Mouse (Mus musculus): ENCODE results near the gene Cyfip2.

Cyfip2 gene

GRCm38 (mm10) chr11:46308271-46308974 is 4.2 kb downstream of the Cyfip2 start:
- no peak for DNase-seq (ENCODE audit: low spot score)

DNA sequence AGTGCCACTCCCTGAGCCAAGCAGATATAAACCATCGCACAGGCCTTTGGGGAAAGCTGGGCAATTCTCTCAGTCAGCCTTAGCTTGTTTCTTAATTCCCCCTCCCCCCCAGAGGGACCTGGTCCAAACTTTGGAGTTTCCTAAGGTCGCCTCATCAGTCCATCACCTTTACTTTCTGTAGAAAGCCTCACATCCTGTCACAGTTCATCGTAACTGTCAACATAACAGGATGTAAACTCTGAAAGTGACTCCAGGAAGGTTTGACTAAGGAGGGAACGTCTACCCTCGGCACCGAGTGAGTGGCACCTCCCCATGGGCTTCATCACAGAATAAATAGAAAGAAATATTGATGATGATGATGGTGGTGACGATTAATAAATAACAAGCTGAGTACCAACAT is 4.9 kb downstream of the Cyfip2 start:
- no peak for DNase-seq (ENCODE audit: low spot score)

GRCm38 (mm10) chr11:46306776-46307175 is 5.9 kb downstream of the Cyfip2 start:
- no peak for DNase-seq (ENCODE audit: low spot score)

DNA sequence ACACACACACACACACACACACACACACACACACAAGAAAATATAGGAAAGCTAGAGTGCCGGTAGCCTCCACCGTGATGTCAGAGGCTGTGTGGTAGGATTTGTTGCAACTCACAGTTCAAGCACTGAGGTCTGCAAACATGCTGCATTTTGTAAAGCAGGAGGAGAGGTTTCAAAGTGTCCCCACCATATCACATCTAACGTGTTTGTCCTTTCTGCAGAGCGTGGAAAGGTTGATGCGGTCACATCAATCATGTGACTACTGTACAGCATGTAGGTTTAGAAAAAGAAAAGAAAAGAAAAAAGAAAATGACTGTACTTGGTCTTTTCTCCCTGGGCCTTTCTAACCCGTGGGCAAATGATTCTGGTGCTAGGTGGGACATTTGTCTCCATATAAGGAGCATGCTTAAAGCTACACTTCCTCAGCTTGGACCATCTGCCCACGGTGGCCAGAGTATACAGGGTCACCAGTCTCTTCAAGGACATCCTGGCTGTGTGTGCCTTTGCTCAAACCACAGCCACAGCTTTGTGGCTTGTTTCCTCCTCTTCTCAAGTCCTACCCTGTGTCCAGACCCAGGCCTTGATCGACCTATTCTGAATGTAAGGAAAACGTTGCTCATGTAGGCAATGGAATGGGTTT is 6.7 kb downstream of the Cyfip2 start:
- DNase-seq (ENCODE audit: low spot score) = no peak

DNA sequence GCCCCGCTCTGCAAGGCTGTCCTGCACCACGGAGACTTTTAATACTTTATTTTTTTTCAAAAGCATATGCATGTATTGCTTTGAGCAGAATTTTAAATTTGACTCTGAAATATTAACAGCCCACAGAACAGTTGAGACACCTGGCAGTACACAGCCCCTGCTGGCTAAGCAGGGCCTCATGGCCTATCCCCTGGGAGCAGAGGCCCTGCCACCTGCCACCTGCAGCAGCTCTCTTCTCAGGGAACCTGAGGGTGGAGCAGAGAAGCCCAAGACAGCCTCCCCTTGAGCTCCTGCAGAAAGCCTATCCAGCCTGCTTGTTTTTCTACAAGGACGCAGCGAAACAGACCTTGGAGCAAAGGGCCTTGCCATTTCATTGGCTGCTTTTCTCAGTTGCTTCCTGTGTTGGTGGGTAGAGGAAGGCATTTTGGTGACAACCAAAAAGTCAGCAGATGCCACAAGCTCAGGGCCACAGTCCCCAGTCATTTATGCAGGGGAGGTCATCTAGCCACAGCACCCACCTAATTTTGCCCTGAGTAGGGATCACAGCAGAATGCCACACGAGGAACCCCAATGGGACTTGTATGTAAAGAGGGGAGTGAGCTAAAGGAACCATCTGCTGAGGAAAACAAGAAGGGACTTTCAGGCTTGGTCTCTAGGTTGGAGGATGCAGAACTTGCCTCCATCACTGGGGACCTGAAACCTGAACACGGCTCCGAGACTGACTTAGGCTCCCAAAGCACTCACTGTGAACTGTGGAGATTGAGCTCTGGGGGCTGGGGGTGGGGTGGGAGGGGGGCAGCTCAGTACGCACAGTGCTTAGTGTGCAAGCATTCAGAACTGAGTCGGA is 7.6 kb downstream of the Cyfip2 start:
- DNase-seq (ENCODE audit: low spot score) = peak; percentile 32

- no peak for DNase-seq (ENCODE audit: low spot score)
Observed at GRCm38 (mm10) chr11:46304093-46304492, 8.6 kb downstream of the Cyfip2 start.

DNA sequence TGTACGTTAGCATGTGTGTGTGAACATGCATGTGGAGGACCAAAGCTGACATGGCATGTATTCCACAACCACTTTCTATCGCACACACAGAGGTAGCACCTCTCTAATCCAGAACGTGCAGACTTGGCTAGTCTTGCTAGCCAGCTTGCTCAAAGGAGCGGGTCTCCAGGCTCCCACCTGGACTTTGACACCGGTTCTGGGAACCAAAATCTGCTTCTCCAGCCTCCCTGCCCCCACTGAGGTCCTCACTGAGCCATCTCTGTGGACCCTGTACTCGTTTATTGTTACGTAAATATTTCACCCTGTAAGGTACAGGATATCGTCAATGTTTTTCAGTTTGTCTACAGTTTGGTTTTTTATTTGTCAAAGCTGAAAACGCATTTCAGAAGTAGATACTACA is 10.2 kb downstream of the Cyfip2 start:
- no peak for DNase-seq (ENCODE audit: low spot score)

DNA sequence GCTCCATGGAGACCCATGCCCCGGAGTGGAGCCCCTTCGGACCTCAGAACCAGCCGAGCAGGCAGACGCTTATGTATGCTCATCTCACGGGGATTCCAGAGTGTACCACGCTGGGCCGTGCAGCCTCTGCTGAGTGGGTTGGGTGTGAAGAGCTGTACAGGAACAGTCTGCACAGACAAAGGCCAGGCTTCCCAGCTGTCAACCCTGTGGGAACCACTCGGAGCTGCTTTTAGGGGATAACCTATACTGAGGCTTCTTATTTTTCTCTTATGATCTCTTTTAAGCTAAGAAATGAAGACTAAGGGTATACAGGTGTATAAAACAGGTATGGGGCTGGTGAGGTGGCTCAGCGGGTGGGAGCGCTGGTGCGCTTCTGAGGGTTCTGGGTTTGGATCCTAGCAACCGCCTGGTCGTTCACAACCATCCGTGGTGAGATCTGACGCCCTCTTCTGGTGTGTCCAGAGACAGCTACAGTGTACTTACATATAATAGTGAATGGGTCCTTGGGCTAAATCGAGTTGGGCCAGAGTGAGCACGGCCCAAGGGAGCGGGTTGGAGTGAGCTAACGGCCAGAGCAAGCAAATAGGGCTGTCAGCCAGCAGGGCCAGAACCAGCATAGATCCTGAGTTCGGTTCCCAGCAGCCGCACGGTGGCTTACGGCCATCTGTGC is 10.9 kb downstream of the Cyfip2 start:
- no peak for DNase-seq (ENCODE audit: low spot score)

GRCm38 (mm10) chr11:46299901-46300300 is 12.8 kb downstream of the Cyfip2 start:
- no peak for DNase-seq (ENCODE audit: low spot score)

DNA sequence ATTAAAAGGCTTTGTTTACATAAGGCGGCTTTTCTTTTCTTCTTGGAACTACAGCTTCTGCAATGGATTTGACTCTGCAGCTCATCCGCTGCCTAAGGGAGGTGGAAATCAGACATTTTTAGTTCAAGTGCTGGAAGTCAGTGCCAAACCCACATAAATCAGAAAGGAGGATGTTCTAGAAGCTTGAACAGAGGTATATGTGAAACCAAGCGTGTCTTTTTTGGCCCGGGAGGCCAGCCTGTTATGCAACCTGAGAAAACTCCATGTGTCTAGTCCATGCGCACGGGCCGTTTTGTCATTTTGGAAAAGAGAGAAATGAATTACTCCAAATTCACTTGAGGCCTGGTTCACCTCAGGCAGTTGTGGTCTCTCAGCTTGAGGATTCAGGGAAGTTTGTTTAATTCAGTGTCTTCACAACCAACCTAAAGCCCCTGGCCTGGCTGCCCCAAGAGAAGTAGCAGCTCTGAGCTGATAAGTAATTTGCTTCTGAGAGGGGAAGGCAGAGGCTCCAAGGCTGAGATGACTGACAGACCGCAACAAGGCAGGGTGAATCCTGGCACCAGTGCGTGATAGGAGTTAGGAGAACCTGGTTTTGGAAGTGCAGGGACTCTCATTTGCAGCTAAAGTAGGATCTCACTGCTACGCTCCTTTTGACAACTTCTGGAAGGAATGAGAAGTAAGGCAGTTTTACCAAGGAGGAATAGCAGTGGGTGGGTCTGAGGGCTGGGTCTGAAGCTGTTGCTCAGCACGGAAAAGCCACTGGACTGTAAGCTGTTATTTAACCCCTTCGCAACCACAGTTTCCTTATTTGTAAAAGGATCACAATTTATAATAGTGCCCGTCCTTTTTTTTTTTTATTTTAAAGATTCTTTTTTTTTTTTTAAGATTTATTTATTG is 13.5 kb downstream of the Cyfip2 start:
- no peak for DNase-seq (ENCODE audit: low spot score)

GRCm38 (mm10) chr11:46294390-46294789 is 18.3 kb downstream of the Cyfip2 start:
- DNase-seq (ENCODE audit: low spot score) = no peak

DNA sequence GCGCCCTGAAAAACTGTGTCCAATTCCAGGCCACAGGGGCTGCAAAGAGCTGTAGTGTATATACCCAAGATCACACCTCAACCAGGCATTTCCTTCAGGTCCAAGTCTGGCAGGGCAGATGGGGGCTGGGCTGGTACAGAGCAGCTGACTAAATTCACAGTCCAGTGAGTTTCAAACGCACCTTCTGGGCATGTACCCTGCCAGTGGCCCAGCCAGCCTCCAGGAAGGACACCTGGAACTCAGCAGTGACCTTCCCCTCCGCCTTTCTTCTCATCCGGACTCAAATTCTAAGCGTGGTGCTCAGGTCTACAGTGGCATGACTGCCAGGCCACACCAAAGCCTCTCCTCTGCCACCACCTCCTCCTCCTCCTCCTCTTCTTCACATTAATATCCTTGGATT is 19.2 kb downstream of the Cyfip2 start:
- no peak for DNase-seq (ENCODE audit: low spot score)

DNA sequence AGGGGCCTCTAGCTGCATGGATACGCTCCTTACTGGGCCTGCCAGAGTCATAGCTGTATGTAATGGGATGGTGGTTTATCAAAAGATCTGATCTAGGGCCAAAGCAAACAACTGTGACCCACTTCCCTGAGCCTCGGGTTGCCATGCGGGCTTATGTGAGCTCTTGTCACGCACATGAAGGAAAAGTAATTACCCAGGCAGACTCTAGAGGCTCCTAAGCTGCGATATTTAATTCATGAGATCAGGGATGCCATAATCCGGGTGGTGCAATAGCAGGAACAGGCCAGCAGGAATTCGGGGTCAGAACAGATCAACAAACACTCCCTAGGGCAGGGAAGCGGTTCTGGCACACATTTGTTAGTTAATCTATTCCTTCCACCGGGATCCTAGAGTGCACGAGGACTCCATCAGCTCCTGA is 21.7 kb downstream of the Cyfip2 start:
- no peak for DNase-seq (ENCODE audit: low spot score)

DNA sequence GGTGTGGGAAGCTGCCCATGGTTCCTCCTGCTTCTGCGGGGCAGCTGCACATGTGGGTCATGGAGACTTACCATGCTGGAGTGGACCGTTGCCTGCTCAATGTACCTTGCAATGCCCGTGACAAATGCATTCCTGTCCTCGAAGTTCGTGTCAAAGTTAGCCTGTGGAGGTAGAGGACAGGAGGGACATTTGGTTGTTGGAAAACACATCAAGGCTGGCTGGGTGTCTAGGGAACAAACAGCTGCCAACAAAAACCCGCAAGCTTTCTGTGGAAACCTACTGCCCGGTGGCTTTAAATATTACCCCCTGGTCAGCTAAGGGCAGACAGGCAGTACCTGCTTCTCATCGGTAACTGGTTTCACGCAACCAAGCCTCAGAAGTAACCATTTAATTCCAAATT is 23.1 kb downstream of the Cyfip2 start:
- DNase-seq (ENCODE audit: low spot score) = no peak

- DNase-seq (ENCODE audit: low spot score) = no peak
Observed at GRCm38 (mm10) chr11:46289022-46289421, 23.6 kb downstream of the Cyfip2 start.

GRCm38 (mm10) chr11:46288091-46288490 is 24.6 kb downstream of the Cyfip2 start:
- no peak for DNase-seq (ENCODE audit: low spot score)

- no peak for DNase-seq (ENCODE audit: low spot score)
Observed at GRCm38 (mm10) chr11:46286803-46287202, 25.9 kb downstream of the Cyfip2 start.

- no peak for DNase-seq (ENCODE audit: low spot score)
Observed at GRCm38 (mm10) chr11:46283800-46284199, 28.9 kb downstream of the Cyfip2 start.

DNA sequence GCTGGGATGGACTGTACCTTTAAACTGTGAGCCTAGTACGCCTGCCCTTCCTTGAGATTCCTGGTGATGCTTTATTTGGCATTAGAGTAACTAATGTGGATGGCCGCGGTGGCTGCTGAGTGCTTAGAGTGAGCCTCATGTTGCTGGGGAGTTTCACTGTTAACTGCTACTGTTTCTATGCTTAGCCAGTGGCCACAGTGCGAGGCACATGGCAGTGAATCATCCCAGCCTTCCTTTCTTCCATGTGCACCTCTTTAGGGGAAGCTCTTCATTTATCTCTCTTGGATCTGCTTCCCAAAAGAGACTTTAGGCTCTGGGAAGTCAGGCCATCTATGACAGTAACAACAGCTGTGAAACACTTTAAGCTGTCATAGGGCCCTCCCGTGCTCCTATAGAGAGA is 30.0 kb downstream of the Cyfip2 start:
- DNase-seq (ENCODE audit: low spot score) = no peak

- no peak for DNase-seq (ENCODE audit: low spot score)
Observed at GRCm38 (mm10) chr11:46278709-46279108, 34.0 kb downstream of the Cyfip2 start.

GRCm38 (mm10) chr11:46278140-46278539 is 34.5 kb downstream of the Cyfip2 start:
- DNase-seq (ENCODE audit: low spot score) = no peak
